Comparison of ENCODE assay signal across 11 mouse cellular contexts in the genomic region with DNA sequence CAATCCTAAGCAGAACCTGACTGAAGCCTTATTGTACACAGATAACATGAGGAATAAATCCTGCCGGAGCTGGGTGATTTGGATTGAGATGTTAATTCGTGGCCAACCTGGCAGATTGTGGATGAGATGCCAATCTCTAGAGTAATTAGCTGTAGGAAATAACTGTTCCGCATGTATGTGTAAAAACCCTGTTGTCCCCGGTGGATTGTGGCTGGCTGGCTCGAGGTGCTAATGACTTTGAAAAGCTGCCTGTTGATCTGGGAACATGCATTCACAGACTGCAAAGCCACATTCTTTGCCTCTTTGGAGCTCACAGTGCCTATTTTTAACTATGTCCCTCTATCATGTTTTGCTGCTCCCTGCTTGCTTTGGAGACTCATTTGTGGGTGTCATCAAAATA.
DNase-seq lines count a peak whose midpoint lies in the region; ATAC-seq lines count a peak whose summit lies in the region.
"Had no signal": no experiment of that assay in that cellular context is flagged by ENCODE, and none has a peak within 500 bp of the region (broad histone marks: within the 10 kb centered on the region; RNA-seq: fewer than 3 reads in every experiment).

No protein-coding gene starts in this region.

- peaks cover 22% of the 10 kb centered on the region for H3K4me1 ChIP-seq in heart, embryonic 12.5 days (replicated peaks)
- H3K4me1 ChIP-seq: liver, embryonic 13.5 days had no signal

- no peaks in the 10 kb centered on the region for H3K9me3 ChIP-seq in heart, embryonic 12.5 days (replicated peaks)
- H3K9me3 ChIP-seq: liver, embryonic 13.5 days had no signal

- intact Hi-C loops in heart, postnatal 25 days (cut with DNase I): no loop called here

- H3K27me3 ChIP-seq in heart, embryonic 12.5 days (replicated peaks): no peaks in the 10 kb centered on the region
- H3K27me3 ChIP-seq: liver, embryonic 13.5 days; Patski had no signal

- ATAC-seq in heart, embryonic 12.5 days (ENCODE audit: insufficient number of reproducible peaks, low FRiP score): no peak
- ATAC-seq: intestine, embryonic 16.5 days; Patski had no signal

- H3K4me3 ChIP-seq in heart, embryonic 12.5 days: no peak overlapping the region
- H3K4me3 ChIP-seq: liver, embryonic 13.5 days had no signal

- peak overlapping the region; percentile 93 for H3K27ac ChIP-seq in heart, embryonic 12.5 days (ENCODE audit: poor library complexity, severe bottlenecking)
- H3K27ac ChIP-seq: liver, embryonic 13.5 days had no signal

- H3K36me3 ChIP-seq in heart, embryonic 12.5 days: peaks cover 17% of the 10 kb centered on the region; the same call in 1 of the 2 replicates
- H3K36me3 ChIP-seq: liver, embryonic 13.5 days had no signal

- H3K4me2 ChIP-seq in heart, embryonic 12.5 days: peak overlapping the region; percentile 25; the same call in 1 of the 2 replicates
- H3K4me2 ChIP-seq: liver, embryonic 13.5 days had no signal

- DNase-seq in heart, postnatal 25 days (ENCODE audit: low spot score): no peak
- peak; percentile 49 for DNase-seq in Muller cell, postnatal 12 days (ENCODE audit: inconsistent ontology term)
- DNase-seq in brain, embryonic 18.5 days (ENCODE audit: low read depth, low spot score): peak; percentile 52
- DNase-seq in layer of hippocampus, adult 9-11 months: peak; percentile 81
- no peak for DNase-seq in cerebellum, adult 11-12 months
- DNase-seq in gastrocnemius, postnatal 10 days: no peak
- DNase-seq: adrenal gland, adult 2 months; liver, embryonic 13.5 days had no signal

- WGBS in heart, embryonic 12.5 days: 35% methylated on average over 5 of the region's 5 CpGs

- H3K9ac ChIP-seq in heart, embryonic 12.5 days: no peak overlapping the region
- H3K9ac ChIP-seq: liver, embryonic 13.5 days had no signal

Comparison
In these comparisons a context has a peak if more than half of its experiments do, and no peak if none do; other contexts are left out.
1. DNase-seq: peak in Muller cell, postnatal 12 days (single experiment), brain, embryonic 18.5 days (single experiment) and layer of hippocampus, adult 9-11 months (single experiment); none in heart, postnatal 25 days (single experiment), cerebellum, adult 11-12 months (single experiment) and gastrocnemius, postnatal 10 days (single experiment).